Mouse (Mus musculus) T-helper 17 cell (primary cell): ENCODE measurements around the gene Chchd3.

ENCODE experiments used
- in situ Hi-C, 2 experiments: fragments of 300-600 bp; cut with MboI, MseI; formaldehyde crosslinking; loops; 1 replicate in 1 of 2; 2 replicates in 1 of 2; pipeline ENCODE4 v1.15.1; 2025; ENCODE audit warnings: high pct_unique_total_duplicates in 2 of 2

Chchd3 gene

DNA sequence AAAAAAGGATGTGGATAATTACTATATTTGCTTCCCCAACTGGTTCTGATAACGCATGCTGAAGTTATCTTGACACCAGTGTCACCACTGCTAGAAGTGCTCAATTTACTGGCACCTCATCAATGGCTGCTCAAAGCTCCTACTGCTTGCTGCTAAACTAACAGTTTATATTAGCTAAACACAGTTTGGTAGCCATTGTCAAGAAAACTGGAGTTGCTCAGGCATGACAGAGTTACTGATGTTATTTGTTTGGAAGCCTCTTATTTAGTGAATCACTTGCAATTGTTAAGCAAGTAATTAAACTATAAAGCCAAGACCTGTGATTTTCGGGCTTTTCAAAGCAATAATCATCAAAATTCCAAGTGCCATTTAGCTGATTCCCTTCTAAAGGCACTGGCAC is 123.7 kb downstream of the Chchd3 start:
- in situ Hi-C loops = no loop called here

DNA sequence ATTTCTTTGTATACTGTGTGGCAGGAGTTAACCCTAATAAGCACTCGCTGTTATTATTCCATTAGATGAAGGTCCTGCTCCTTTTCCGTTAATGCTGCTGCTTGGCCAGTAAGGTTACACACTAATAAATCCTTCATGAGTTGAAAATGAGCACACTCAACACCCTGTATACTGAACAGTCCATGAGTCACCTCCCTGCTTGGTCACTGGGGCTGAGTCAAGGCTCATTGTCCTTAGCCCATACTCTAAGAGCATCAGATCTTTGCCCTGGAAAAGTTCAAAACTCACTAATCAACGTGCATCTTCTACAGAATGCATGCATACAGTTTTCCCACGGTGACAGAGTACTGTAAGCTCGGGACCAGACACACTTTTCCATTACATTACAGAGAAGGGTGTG is 124.5 kb downstream of the Chchd3 start:
- in situ Hi-C loops = no loop called here

DNA sequence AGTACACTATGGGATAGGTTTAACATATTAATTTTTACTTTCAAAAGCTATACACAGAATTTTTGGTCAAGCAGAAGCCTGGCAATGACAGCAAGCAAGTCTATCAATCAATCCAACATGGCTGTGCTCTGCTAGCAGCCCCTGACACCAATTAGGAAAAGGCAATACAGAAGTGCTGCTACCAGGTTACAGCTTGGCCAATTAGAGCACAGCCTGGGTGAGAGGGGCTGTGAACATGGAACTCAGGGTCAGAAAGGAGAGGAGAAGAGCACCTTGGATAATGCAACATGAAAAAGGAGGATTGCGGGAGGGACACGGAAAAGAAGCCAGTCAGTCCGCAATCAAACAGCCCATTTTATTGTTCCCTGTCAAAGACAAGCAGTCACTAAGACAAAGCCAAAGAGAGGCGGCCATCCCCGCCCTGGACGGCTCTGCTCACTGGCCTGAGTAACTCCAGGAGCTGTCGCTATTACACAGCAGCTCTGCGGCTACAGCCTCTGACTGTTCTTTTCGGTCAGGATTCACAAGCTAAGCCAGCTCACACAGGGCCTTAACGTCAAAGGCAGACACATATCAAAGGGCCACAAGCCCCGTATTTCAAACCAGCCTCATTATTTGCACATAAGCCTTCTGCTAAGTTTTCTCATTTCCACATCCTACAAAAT is 128.8 kb downstream of the Chchd3 start:
- in situ Hi-C loops = no loop called here

DNA sequence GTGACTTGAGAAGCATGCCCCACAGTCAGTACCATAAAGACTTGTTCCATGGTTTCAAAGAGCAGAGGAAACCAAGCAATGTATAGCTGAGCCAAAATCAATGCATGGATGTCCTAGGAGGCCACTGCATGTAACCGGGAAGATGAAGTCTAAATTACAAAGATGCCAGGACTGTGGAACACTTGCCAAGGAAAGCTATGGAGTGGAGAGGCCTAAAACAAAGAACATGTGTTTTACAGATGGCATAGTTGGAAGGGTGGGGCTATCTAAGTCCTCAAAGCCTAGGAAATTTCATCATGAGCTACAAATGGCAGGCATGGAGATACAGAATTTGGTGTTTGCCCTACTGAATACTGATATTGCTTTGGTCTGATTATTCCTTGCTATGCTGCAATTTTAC is 137.7 kb downstream of the Chchd3 start:
- in situ Hi-C loops = no loop called here

DNA sequence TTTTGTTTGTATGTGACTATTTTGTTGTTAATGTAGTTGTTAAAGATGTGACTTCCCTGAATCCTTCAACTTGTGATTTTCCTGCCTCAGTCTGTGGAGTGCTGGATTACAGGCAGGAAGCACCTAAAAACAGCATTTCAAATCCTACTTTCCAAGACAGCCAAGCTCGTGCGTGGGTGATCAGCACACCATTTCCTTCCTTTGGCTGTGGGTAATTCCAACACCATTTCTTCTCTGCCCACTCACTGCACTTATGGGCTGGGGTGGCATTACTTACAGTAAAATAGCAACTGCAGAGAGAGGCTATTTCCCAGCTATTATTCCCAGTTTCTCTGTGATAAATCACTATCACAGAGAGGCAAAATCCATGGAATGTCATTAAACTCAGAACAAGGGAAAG is 140.0 kb downstream of the Chchd3 start:
- in situ Hi-C loops = no loop called here

DNA sequence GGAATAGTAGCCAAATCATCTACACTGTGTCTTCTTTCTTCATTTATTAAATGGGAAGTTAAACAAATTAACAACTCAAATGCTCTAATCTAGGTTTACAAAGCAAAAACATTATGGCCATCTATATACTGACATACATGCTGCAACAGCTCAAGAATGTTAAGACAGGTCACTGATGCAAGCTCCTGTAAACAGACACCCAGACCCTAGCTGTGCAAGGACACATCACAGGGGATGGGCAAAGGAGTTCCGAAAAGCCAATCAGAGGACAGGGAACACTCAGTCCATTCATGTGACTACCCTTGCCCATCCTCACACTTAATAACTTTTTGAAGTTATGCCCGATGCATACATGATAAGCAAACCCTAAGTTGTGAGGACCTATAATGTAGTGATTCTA is 149.4 kb downstream of the Chchd3 start:
- in situ Hi-C loops = no loop called here

DNA sequence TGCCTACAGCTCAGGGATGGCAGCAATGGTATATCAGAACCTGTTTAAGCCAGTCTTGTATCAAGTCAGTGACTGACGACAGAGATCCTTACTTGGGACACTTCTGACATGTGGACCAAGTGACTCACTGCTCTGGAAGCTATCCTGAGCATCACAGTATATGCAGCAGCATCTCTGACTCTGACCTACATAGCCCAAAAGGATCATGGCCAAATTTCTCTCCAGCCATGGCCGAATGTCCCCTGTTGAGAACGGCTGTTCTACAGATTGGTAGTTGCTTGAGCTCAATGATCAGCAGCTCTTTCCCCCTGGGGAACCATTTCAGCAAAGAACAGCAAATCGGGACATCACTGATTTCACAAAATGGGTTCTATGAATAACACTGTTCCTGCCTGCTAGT is 161.0 kb downstream of the Chchd3 start:
- in situ Hi-C loops = no loop called here

DNA sequence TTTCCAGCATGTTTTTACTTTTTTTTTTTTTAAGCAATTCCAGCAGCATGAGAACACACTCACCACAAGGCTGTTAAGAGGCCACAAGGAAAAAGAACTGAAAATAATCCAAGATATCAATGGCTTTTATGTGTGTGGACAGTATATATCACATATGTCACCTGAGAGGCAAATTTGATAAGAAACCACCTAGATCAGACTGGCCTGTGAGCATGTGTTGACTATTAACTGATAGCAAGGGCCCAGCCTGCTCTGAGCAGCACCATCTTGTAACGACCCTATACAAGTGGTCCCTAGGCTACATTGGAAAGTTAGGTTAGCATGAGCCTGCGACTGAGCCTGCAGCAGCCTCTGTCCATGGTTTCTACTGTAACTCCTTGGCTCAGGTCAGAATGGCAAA is 166.0 kb downstream of the Chchd3 start:
- in situ Hi-C loops = no loop called here

DNA sequence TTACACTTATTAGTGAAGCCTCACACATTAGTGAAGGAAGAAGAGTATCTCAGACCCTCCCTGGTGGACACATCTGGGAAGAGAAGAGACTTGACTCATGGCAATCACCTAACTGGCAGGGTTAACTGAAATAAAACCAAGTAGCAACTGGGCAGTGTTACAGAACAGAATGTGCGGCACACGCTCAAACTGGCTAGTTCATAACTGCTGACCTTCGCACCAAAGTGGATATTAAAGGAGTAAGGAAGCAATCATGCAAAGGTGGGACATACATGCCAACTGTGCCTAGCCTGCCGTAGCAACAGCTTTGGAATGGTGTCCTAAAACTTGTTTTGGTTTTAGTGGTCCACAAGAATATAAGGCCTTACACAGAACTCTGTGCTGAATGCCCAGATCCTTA is 169.3 kb downstream of the Chchd3 start:
- in situ Hi-C loops = no loop called here

DNA sequence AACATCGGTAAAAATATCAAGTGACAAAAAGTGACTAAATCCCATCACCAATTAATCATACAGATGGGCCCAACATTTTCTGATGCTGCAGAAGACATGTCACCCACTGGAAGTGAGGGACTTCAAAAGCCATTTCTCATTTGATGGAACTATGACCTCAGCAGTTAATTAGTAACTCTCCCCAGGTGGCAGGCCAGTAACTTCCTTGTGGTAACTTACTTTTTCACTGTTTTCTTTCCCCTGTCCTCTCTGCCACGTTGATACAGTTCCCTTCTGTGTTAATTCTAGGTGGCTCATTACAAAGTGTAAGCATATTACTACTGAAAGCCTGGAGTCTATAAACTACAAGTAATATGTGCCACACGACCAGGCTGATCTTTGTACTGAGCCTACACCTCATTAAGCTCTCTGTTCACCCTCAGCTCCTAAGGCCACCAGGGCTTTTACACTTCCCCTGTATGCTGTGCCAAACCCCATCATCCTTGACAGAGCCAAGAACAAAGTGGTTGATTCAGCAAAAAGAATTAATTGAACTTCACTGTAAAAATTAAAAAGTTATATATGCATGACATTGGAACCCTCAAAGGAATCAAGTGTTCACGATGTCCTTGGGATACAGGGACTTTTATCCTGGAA is 171.0 kb downstream of the Chchd3 start:
- in situ Hi-C loops = no loop called here

DNA sequence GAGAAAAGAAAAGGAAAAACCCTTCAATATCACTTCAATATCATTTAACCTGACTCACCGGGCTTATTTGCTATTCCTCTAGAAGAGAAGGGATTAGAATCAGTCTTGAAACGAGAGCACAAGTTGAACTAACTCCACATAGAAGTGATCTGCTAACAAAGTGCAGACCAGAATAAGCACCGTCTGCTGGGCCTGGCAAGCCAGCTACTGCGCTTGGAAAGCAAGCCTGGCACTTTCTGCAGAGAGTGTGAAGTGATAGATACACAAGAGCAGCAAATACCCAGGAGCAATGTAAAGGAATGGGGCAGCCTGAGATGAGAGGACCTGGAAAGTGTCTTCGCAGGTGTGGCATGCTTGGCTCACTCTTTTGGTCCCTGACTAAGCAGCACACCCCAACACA is 181.5 kb downstream of the Chchd3 start:
- in situ Hi-C loops = no loop called here

DNA sequence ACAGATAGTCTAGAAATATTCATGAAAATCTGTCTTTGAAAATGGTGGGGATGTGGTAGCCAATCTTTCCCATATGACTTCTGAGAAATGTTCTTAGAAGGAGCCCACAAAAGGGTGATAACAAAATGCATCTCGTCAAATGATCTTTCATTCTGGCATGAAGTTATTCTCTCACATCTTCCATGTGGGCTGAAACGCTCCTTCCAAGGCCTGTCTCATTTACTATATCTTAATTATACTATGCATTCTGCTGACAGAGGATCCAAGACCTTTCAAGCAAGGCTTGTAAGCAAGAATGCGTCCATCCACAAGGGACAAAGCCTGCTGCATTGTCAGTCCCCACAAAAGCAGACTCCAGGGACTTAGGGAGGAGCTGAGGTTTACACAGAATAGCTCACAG is 185.9 kb downstream of the Chchd3 start:
- in situ Hi-C loops = no loop called here

DNA sequence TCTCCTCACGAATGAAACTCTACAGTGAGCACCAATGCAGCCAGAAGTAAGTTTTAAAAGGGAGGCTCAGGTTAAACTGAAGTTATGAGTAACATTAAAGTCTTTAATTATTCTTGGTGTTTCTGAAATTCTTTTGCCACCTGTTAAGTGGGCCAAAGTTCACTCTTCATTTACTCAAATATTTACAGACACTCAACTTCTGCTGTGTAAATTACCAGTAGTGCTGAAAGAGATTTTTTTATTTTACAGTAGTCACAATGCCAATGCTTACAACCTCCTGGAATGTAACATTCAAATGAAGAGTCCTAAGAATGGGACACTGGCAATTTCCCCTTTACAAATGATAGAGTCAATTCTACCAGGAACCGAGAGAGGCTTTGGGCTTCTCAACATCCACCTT is 187.3 kb downstream of the Chchd3 start:
- in situ Hi-C loops = no loop called here

DNA sequence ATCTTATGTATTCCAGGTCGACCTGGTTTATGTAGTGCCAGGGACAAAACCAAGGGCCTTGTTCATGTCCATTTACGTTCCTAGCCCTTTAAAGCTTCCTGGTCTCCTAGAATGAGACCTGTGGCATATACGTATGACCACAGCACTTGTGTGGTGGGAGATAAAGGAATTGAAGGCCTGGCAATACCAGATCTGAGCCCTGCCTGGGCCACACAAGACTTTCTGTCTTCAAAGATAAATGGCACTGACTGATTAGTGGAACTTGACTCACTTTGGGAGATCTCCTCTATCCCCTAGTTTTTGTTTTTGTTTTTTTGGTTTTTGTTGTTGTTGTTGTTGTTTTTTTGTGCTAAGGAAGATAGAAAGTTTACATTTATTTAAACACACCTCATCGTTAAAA is 209.1 kb downstream of the Chchd3 start:
- in situ Hi-C loops = no loop called here

DNA sequence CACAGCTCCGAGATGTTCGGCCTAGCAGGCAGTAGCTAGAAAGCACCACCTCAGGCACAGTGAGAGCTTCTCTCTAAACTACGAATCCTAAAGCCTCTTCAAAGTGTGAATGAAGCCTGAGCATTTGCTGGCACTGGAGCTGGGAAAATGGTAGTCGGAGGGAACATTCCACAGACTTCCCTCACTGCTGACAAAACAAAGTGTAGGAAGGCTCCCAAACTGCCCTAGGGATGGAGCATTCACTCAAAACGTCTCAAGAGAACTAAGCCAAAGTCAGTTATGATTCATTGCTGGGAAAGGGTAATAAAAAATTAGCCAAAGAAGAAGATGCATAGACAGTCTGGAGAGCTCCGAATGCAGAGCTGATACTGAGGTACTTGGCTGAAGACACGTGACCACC is 211.1 kb downstream of the Chchd3 start:
- in situ Hi-C loops = loop anchor here in 1 of 2 experiments (25.0 kb wide), 1 partner anchor 1863 kb away; no protein-coding TSS in a partner anchor

DNA sequence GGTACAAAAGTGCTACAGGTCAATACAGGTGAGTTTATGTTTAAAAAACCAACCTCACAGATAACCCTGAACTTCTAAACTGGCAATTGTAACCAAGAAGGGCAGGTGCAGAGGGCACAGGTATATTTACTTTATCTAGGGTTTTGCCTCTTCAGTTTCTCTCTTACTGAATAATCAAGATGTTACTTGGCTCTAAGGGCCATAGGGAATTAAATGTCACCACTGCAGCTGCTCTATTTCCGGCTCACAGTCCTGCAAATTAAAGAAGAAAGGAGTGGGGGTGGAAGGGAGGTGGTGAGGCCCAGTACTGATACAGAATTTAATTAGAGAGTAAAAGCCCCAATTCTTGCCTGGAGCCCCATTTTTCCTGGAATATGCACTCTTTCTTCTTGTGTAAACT is 214.6 kb downstream of the Chchd3 start:
- in situ Hi-C loops = loop anchor here in 1 of 2 experiments (25.0 kb wide), 1 partner anchor 1867 kb away; no protein-coding TSS in a partner anchor

DNA sequence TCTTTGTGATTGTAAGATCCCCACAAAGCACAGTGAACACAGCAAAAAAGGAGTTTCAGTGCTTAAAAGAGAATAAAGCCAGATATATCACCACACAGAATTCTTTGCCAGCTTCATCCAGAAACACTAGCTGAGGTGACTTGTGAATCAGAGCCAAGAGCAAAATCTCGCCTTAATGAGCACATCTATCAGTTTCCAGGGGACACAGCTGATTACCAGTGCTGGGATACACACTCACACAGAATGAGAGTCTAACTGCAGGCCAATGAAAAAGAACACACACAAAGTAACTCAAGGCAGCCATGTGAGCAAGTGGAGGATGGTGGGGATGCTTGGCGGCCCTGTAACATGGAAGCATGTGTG is 222.1 kb downstream of the Chchd3 start:
- in situ Hi-C loops = loop anchor here (10.0 to 25.0 kb wide), 2 partner anchors 773 to 1874 kb away; no protein-coding TSS in a partner anchor

DNA sequence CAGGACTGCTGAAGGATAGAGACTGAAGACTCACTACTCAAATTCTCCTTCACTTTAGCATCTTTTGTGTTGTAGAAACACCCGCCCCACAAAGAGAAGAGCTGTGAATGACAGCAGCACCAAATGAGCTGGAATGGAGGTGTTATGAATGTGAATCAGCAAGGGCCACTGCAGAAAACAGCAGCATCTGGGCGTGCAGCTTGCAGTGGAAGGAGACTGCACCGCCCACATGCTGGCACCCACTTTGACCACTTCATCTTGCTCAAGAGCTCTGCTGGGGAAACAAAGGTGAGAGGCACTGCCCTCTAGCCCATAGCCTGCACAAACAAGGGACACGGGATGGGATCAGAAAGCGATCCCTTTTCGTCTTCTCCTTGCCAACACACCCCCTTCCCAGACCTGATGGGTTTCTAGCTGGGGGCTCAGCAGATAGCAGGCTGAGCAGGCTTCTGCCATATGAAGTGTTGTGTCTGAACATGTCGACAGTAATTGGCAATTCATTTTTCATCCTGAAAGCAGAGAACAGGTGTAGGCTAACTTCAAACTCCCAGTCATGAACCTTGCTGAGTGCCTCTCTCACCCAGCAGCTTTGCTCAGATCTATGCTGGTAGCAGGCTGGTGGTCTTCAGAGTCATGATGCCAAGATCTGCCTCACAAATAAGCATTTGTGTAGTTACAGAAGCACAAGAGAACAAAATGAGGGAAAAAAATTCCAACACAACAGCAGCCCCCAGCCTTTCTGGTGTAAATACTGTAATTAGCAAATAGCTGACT is 222.7 kb downstream of the Chchd3 start:
- in situ Hi-C loops = loop anchor here (10.0 to 25.0 kb wide), 2 partner anchors 773 to 1875 kb away; no protein-coding TSS in a partner anchor

DNA sequence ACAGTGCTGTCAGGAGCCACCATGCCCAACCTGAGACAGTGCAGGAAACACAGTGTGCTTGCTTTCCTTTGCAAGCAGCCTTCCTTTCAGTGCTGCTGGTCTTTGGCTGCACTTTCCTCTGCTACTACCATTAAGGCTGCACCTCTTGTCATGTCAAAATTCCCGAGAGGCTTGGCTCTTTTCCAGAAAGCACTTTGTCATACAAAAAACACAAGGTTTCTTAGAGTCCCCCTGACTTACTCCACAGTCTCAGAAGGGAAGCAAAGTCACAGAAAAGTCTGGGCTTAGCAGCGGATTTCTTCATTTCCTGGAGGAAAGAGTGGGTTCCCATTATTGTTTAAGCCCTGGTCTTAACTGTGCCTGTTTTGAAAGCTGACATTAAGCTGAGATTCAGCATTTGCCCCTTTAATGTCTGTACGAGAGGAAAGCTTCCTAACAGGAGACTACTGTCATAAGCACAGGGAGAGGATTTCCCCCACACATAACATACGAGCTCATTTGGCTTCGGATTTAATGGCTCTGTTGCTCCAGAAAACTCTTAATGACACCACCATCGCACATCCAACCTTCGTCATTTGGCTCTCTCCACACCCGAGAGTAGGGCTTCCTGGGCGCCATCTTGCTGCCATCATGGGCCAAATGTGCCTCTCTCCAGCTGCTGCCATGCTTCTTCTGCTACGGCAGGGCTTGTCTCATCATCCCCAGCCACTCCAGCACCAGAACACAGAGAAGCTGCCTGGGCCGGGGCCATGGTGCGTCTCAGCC is 236.0 kb downstream of the Chchd3 start:
- in situ Hi-C loops = no loop called here

DNA sequence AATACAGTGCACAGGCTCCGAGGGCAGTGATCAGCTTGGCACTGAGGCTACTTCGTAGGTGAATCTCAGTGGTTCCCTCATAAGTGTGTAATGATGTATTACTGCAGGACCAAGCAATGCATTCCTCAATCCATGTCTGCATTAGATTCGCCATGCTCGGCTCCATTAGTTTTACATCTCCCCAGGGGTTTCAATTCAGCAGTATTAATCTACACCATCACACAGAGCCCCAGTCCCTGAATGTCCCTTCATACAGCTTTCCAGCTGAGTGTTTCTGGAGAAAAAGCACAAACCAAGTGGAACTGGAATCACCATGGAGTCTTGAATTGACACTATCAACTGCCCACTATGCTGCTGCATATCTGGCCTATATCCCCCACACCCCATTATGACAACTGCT is 241.1 kb downstream of the Chchd3 start:
- in situ Hi-C loops = loop anchor here in 1 of 2 experiments (10.0 kb wide), 1 partner anchor 566 kb away; no protein-coding TSS in a partner anchor

DNA sequence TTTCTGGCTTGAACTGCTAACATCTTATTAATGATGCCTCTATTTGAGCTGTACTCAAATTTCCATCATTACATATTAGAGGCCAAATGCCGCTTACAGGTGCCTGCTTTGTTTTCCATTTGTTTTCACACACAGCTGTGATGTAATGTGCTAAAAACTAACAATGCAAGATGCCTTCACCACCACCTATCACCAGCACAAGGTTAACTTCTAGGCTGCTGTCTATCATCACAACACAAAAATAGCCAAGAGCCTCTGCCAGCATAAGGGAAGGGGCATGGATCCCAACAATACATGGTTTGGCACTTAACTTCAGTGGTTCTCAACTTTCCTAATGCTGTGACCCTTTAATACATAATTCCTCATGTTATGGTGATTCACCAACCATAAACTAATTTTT is 251.3 kb downstream of the Chchd3 start:
- in situ Hi-C loops = no loop called here

DNA sequence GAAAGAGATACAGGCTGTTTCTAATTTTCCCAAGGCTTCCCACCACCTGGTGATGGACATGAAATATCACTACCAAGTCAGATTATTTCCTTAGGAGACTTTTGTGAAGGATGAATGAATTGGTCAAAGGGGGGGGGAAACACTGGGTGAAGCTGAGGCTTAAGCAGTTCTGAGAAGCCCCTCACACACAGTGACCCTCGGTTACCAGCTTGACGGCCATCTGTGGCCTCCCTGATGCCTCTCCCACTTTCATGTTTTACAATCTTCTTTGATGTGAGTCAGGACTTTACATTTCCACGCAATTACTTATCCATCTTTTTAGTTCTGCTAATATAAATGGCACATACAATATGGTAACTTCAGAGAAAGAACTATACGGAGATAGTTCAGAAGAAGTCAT is 252.3 kb downstream of the Chchd3 start:
- in situ Hi-C loops = no loop called here
